Mouse (Mus musculus) embryo, embryonic 10 days (tissue): ENCODE data around the gene Defb29.

Experiments used
- DNase-seq: peaks from one replicate; pipeline ENCODE4 v3.0.0-alpha.2; 2015; ENCODE audit warnings: low spot score

Defb29 gene

DNA sequence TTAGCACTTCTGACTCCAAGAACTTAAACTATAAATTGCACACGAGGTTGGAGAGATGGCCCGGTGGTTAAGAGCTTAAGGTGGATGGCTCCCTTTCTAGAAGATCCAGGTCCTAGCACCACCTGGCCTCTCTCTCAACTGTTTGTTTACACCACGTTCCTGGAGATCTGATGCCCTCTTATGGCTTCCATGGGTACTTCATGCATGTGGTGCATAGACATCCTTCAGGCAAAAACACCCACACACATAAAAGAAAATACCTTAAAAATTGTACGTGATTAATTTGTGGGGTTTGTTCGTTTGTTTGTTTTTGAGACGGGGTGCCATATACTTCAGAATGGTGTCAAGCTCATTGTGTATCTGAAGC lies 39.1 kb downstream of the Defb29 start:
- no peak for DNase-seq

- DNase-seq = no peak
Observed at GRCm38 (mm10) chr2:152500204-152500862, 39.6 kb downstream of the Defb29 start.

DNA sequence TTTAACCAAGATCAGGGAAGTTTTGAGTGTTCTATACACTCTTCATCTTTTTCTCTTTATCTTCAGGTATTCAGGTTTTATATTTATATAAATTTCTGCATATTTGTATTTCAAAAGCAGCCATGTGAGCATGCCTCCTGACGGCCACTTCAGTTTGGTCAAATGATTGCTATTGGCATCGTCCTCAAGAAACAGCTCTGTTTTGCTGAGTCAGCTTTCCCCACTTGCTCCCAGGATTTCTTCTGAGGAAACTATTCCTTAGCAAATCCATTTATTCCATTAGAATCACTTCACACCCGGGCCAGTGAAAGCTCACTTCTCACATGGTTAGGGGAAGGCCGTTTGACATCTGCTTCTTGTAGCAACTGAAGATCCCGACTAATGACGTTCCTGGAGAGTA lies 41.9 kb downstream of the Defb29 start:
- no peak for DNase-seq

- no peak for DNase-seq
Observed at GRCm38 (mm10) chr2:152493151-152493550, 46.7 kb downstream of the Defb29 start.

DNA sequence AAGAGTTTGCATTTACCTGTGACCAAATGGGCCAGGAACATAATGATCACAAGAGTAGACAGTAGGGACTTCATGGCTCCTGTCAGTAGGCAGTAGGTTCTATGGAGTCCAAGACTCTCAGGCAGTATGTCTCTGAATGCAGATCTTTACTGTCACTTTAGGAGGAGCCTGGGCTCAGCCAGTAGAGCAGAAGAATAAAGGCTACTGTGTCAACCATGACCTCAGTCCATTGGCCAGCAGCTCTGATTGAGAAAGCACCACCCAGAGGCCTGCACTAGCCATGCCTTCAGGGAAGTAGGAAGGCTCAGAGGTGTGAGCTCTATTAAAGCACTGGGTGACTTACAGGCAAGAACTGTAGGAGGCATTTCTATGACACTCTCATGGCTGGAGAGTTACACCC lies 49.9 kb downstream of the Defb29 start, which contains the start of gene Defb22:
Defb22 (minus strand) TSS at position 101 of the 400 bp plus-strand sequence.
- no peak for DNase-seq
